Mouse (Mus musculus) urinary bladder, postnatal 14 days (tissue): ENCODE data around the gene Nxt1.

ENCODE experiments used
- DNase-seq: peaks from one replicate; pipeline ENCODE4 v3.0.0; 2021; ENCODE audit warnings: low spot score

The Nxt1 gene

DNA sequence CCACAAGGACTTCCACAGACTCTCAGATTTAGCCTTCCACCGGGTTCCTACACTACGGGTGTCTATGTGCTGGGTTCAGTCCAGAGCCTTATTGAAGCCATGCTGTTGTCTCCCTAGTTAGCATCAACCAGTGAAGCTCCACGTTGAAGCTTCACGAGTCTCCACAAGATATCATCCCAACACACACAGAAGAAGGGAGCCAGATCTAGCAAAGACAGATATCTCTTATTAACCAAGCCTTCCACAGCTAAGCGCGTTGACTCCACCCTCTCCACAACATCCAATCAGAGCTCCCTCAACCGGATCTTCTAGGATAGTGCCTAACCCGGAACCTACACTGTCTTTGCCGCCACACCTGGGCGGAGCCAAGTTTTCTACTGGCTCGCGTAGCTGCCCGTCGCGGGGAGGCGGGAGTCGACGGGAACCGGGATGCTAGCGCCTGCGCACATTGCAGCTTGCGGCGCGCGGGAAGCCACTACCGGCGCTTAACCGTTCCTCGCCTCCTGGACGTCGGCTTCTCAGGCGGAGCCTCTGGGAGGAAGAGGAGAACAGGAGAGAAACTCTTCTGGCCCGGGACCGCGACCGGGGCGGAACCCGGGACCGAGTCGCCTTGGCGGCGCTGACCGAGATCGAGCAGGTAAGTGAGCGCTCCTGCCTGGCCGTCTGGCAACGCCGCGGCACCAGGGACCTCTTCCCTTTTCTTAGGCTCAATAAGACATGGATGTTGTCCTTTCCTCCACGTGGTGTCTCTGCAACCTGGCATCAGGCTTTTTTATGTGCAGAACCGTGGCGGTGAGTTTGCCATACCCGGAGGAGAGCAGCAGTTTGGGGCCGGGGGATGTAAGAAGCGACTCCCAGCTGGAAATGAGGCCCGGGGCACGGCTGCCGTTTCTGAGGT lies at the start of gene Nxt1:
Nxt1 (plus strand) TSS at position 403 of the 898 bp plus-strand sequence.
- peak; percentile 99 for DNase-seq

GRCm38 (mm10) chr2:148623067-148623466 lies 49.3 kb upstream of the Nxt1 start:
- no peak for DNase-seq

- DNase-seq: no peak
Measured at GRCm38 (mm10) chr2:148624484-148624883, 47.9 kb upstream of the Nxt1 start.

DNA sequence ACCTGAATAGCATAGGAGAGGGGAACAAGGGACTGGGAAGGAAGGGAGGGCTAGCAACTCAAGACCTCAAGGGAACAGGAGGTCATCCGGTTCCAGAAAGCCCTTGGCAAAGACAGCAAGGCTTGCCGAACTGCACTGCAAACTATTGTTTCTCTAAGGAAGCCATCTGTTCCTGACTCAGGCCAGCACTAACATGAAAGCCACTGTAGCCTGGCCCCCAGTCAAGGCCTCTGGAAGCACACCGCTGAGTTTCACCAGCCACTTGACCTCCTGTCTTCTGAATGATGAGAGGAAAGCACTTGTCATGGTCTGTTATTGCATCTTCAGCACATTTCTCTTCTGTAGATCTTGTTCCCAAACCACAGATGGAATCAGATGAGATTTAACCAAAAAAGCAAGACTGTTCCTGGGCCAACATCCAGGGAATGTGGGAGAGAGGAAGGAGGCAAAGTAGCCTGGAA lies 45.4 kb upstream of the Nxt1 start:
- DNase-seq: no peak

DNA sequence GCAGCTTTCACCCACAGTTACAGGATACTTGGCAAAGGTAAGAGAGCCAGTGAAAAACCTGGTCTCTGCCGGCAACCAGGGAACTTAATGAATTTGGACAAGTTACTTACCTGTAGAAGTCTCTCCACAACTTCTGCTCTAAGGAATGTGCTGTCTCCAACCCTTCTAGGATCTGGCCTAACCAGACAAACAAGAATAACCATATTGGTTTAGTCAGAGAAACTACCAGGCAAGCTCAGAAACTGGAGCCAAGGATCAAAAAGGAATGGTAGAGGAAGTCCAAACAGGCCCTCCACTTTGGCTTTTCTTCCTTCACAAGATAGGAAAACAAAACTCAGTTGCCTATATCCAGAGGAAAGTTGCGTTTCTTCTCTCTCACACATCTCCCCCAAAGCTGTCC lies 41.4 kb upstream of the Nxt1 start:
- no peak for DNase-seq

- DNase-seq: peak; percentile 5
Measured at GRCm38 (mm10) chr2:148631602-148632001, 40.8 kb upstream of the Nxt1 start.

- DNase-seq: no peak
Measured at GRCm38 (mm10) chr2:148634466-148634865, 37.9 kb upstream of the Nxt1 start.

- DNase-seq: no peak
Measured at GRCm38 (mm10) chr2:148642610-148643370, 29.6 kb upstream of the Nxt1 start.

GRCm38 (mm10) chr2:148644421-148645000 lies 27.9 kb upstream of the Nxt1 start:
- DNase-seq: no peak

DNA sequence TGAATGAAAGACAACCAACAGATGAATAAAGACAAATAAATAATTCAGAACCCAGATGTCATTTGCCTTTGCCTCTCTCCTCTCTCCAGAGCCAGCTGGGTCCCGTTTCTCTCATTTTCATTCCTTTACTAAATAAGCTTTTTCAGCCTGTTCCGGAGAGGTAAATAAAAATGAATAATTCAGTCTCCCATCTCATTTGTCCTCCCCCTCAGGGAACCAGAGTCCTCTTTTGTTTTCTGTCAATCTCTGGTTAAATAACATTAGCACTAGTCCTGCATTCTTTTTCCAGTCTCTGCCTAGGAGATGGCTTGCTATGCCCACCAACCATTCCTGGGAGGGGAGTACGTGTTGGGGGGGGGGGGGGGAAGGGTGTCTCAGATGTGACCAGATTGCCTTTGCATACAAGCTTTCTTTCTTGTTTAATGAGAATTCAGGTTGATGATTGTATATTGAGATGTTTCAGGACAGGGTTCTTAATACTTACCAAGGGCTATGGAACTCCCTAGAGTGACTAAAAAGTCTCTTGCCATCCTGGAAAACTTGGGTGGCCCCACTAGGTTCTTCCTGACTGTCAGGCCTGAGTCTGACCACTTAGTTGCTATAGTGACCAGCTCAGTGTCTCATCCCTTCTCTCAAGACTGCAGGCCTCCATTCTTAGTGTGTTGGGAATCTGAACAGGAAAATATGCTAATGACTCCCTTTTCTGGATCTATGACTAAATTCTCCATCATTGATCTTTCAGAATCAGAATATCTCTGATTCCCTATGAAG lies 21.6 kb upstream of the Nxt1 start:
- no peak for DNase-seq

DNA sequence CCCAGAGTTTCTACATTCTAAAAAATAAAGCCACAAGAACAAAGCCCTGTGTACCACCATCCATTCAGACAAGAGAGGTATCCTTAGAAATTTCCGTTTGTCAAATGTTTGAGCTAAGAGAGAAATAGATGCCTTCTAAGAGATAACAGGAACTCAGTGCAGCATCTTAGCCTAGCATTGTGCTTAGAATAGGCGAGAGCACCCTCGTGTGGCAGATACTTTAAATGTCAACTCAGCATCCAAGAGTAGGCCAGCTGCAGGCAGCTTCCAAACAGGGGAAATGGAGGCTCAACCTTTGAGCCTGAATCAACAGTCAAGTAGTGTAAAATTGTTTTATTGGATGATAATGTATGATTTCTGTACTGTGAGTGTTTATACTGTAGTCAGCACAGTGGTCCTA lies 17.4 kb upstream of the Nxt1 start:
- DNase-seq: peak; percentile 71

- no peak for DNase-seq
Measured at GRCm38 (mm10) chr2:148663458-148663857, 8.9 kb upstream of the Nxt1 start.

DNA sequence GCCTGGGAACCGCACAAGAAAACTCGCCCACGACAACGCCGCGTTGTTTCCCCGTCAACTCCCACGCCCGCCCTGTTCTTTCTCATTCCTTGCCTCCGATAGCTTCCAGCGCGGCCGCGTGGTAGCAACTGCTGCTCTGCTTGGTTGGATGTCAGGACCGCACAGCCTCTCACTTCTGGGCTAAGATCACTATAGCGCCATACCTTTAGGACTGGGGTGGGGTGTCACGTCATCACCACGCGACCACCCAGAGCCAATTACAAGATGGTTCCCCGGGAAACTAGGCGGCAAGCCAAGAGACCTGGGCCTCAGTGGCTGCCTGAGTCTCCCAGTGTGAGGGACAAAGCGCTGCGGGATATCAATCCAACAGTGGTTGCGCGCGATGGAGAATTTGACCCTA lies 5.4 kb downstream of the Nxt1 start:
- peak; percentile 66 for DNase-seq

DNA sequence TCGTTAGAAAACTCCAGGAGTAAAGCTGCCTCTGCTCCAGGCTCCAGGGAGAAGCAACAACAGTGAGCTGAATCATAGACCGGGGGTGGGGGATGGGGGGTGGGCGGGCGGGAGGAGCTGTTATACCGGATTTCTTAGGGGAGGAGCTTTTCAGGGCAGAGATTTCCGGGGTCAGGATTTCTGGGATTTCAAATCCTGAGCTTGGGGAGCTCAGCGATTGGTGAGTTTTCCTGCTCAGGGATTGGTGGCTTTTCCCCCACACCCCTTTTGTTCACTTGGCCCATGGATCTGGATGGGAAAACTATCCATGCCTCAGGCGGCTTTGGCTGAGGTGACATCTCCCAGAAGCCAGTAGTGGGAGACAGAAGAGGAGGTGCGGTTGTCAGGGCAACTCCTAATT lies 6.9 kb downstream of the Nxt1 start:
- DNase-seq: peak; percentile 59

DNA sequence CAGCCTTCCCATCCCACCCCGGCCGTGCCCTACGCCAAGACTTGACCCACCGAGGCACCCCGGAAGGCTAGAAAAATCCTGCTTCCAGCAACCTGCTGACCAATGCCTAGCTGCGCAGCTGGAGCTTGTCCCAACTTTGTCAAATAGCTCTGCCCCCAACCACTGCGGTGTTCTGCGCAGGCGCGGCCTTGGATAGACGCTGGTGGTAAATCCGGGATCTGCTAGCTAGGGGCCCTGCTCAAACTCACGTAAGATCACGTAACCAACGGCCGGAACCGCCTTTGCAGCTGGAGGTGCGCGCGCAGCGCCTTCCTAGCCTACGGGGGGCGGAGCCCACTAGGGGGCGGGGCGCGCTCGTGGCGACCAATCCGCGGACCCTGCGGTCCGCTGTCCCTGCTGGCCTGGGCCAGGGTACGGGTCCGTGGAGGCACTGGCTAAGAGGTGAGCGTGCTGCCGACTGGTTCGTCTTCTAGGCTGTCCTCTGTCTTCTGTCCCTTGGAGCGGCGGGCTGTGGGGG lies 8.4 kb downstream of the Nxt1 start, which contains the start of gene Gzf1:
Gzf1 (plus strand) TSS at position 249 of the 517 bp plus-strand sequence.
- peak; percentile 99 for DNase-seq

- peak; percentile 39 for DNase-seq
Measured at GRCm38 (mm10) chr2:148681461-148681891, 9.1 kb downstream of the Nxt1 start.

GRCm38 (mm10) chr2:148683031-148683430 lies 10.6 kb downstream of the Nxt1 start:
- DNase-seq: no peak

- no peak for DNase-seq
Measured at GRCm38 (mm10) chr2:148684972-148685371, 12.6 kb downstream of the Nxt1 start.

GRCm38 (mm10) chr2:148685709-148686108 lies 13.3 kb downstream of the Nxt1 start:
- no peak for DNase-seq

DNA sequence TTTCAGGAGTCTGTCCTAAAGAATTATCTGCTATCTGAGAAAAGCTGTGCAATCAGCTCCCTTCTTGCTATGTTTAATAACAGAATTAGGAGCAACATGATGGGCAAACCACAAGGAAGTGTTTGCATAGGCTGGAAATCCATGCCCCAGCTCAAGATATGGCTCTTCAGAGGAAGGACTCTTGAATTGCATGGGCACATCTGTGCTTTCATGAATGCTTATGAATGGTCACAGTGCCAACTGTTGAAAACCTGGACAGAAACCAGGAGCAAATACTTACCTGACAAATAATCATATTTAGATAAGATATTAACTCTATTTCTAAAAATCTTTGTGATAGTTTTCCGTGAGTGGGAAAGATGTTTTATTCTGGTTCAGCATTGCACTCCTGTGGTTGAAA lies 14.5 kb downstream of the Nxt1 start:
- no peak for DNase-seq

DNA sequence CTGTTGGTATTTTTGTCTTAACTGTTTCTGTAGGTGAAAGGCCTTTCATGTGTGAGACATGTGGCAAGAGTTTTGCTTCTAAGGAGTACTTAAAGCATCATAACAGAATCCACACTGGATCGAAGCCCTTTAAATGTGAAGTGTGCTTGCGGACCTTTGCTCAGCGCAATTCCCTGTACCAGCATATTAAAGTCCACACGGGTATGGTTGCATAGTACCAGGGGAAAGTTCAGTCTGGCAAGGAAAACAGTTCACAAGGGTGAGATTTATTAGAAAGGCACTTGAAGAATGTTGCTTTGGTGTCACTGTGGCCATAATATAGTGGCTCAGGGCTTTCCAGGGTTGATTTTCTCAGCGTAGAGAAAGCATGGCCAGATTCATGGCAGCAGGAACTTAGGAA lies 15.6 kb downstream of the Nxt1 start:
- DNase-seq: no peak
